In genomic region chr13:47183771-47184170, GRCm38 (mm10) we compare ENCODE assay signal across 15 mouse cellular contexts.
DNase-seq lines count a peak whose midpoint lies in the region; ATAC-seq and TF ChIP-seq lines count a peak whose summit lies in the region.
"Had no signal": no experiment of that assay in that cellular context is flagged by ENCODE, and none has a peak within 500 bp of the region (broad histone marks: within the 10 kb centered on the region; RNA-seq: fewer than 3 reads in every experiment).

No protein-coding gene starts in this region.

- H3K4me3 ChIP-seq in left cerebral cortex, adult 2 months = no peak overlapping the region
- H3K4me3 ChIP-seq in layer of hippocampus, adult 2 months = no peak overlapping the region
- H3K4me3 ChIP-seq: forebrain, embryonic 13.5 days; hindbrain, embryonic 13.5 days; lung, embryonic 15.5 days had no signal

- no peak for TF ChIP-seq CTCF in left cerebral cortex, adult 2 months (IDR thresholded peaks at IDR 0.05)
- no peak for TF ChIP-seq CTCF in layer of hippocampus, adult 2 months (conservative IDR thresholded peaks at IDR 0.05)

- peak overlapping the region; percentile 59 for H3K27ac ChIP-seq in left cerebral cortex, adult 2 months
- no peak overlapping the region for H3K27ac ChIP-seq in layer of hippocampus, adult 2 months
- H3K27ac ChIP-seq: forebrain, embryonic 13.5 days; hindbrain, embryonic 13.5 days; lung, embryonic 15.5 days had no signal

- peak; percentile 44 to 68 for DNase-seq in frontal cortex, postnatal 36 days (ENCODE audit: low spot score in 2 of 2)
- DNase-seq in frontal cortex, postnatal 25 days (ENCODE audit: low spot score in 2 of 2) = no peak
- peak in 1 of 2 experiments; percentile 37 for DNase-seq in left cerebral cortex, adult 2 months (ENCODE audit: extremely low spot score in 1 of 2, low spot score in 2 of 2)
- no peak for DNase-seq in left cerebral cortex, postnatal 4 days
- peak; percentile 23 for DNase-seq in gastrocnemius, postnatal 10 days
- peak; percentile 51 to 65 for DNase-seq in right cerebral cortex, postnatal 10 days (ENCODE audit: low spot score in 2 of 2)
- DNase-seq in layer of hippocampus, adult 2 months (ENCODE audit: low spot score in 2 of 2) = no peak
- DNase-seq: adrenal gland, postnatal 14 days; kidney, adult 11 months; kidney, postnatal 36 days; thymus, adult 2 months had no signal

- ATAC-seq in granulocyte monocyte progenitor cell, adult 5-6 weeks (replicated peaks; ENCODE audit: poor library complexity, severe bottlenecking) = no peak
- ATAC-seq: forebrain, embryonic 13.5 days had no signal

- intact Hi-C loops in left cerebral cortex, adult 2 months (cut with DNase I) = no loop called here
- intact Hi-C loops in left cerebral cortex, postnatal 4 days (cut with DNase I) = no loop called here

Comparison
In these comparisons a context has a peak if more than half of its experiments do, and no peak if none do; other contexts are left out.
1. DNase-seq: peak in frontal cortex, postnatal 36 days (2 of 2), gastrocnemius, postnatal 10 days (single experiment) and right cerebral cortex, postnatal 10 days (2 of 2); none in frontal cortex, postnatal 25 days (0 of 2), left cerebral cortex, postnatal 4 days (single experiment) and layer of hippocampus, adult 2 months (0 of 2).